Mouse (Mus musculus) myocyte (in vitro differentiated cells): ENCODE data around the gene Lman1l.

Source experiments
- CEBPB ChIP-seq: IDR thresholded peaks from 2 replicates; pipeline ENCODE4 v1.6.1; 2011; ENCODE audit warnings: mild to moderate bottlenecking, moderate library complexity; ENCODE audit not compliant: poor library complexity, insufficient read depth, severe bottlenecking
- E2F4 ChIP-seq: IDR thresholded peaks from one replicate; pipeline ENCODE4 v1.6.1; 2011; ENCODE audit warnings: mild to moderate bottlenecking, control low read depth, moderate library complexity; ENCODE audit not compliant: insufficient read depth
- MAX ChIP-seq: IDR thresholded peaks from one replicate; pipeline ENCODE4 v1.6.1; 2011; ENCODE audit warnings: low read depth, mild to moderate bottlenecking, control low read depth
- MYOG ChIP-seq, 3 experiments: IDR thresholded peaks; one replicate each; pipeline ENCODE4 v1.6.1; 2011; ENCODE audit warnings: control low read depth in 2 of 3, low read depth in 2 of 3, mild to moderate bottlenecking in 2 of 3; ENCODE audit not compliant: insufficient read length in 2 of 3, control insufficient read depth in 1 of 3, insufficient read depth in 1 of 3
- POLR2A ChIP-seq: IDR thresholded peaks from one replicate; pipeline ENCODE4 v1.6.1; 2011; ENCODE audit warnings: low read depth, mild to moderate bottlenecking, control low read depth, moderate library complexity; ENCODE audit not compliant: insufficient read length
- POLR2AphosphoS2 ChIP-seq: IDR thresholded peaks from one replicate; pipeline ENCODE4 v1.6.1; 2011; ENCODE audit warnings: low read depth, control low read depth; ENCODE audit not compliant: insufficient read length
- REST ChIP-seq: IDR thresholded peaks from one replicate; pipeline ENCODE4 v1.6.1; 2011; ENCODE audit warnings: mild to moderate bottlenecking, control low read depth, moderate library complexity; ENCODE audit not compliant: insufficient read depth, insufficient read length
- SRF ChIP-seq: IDR thresholded peaks from one replicate; pipeline ENCODE4 v1.6.1; 2011; ENCODE audit warnings: low read depth; ENCODE audit not compliant: control insufficient read depth, insufficient read length
- TCF12 ChIP-seq: IDR thresholded peaks from one replicate; pipeline ENCODE4 v1.6.1; 2011; ENCODE audit warnings: mild to moderate bottlenecking, control low read depth; ENCODE audit not compliant: poor library complexity, insufficient read depth, severe bottlenecking
- TCF3 ChIP-seq: IDR thresholded peaks from one replicate; pipeline ENCODE4 v1.6.1; 2011; ENCODE audit warnings: low read depth, control low read depth; ENCODE audit not compliant: insufficient read length
- USF1 ChIP-seq: IDR thresholded peaks from one replicate; pipeline ENCODE4 v1.6.1; 2011; ENCODE audit warnings: low read depth, mild to moderate bottlenecking, control low read depth, moderate library complexity

GRCm38 (mm10) chr9:57654966-57655365, 34.4 kb upstream of the Lman1l start:
- TF ChIP-seq TCF12 (no peak), USF1 (no peak), MAX (no peak), E2F4 (no peak), POLR2A (no peak), SRF (no peak), MYOG (IDR thresholded peaks at IDR 0.05; ENCODE audit: control insufficient read depth in 1 of 3, insufficient read depth in 1 of 3, insufficient read length in 2 of 3, low read depth in 2 of 3) (no peak), REST (no peak), POLR2AphosphoS2 (no peak), TCF3 (no peak), CEBPB (no peak)
